Mouse (Mus musculus): Measurements from ENCODE around the gene Gm13090. TPM values are rescaled to one million over a fixed set of nuclear protein-coding genes. Genes with fewer than 3 reads are reported as not detected.

Gm13090 gene
- not detected for total RNA-seq (2021)

DNA sequence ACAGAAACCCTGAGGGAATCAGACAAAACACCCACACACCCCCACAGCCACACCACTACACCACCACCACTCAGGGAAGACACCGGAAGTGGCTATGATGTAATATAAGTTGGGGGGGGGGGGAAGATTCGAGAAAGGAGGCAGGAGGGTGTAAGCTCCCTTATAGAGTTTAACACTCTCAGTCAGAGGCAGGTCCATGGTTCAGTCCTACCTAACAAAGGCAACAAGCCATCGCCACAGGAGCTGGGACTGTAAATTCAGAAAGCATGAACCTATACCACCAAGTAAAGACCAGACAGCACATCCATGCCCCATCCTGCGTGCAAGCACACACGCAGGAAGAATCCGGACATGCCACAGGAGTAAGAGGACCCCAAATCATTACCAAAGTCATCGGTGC is at the start of gene Gm13090:
TSS of gene Gm13090 (plus strand) at position 301 of the 400 bp plus-strand sequence.
- DNase-seq: no peak

DNA sequence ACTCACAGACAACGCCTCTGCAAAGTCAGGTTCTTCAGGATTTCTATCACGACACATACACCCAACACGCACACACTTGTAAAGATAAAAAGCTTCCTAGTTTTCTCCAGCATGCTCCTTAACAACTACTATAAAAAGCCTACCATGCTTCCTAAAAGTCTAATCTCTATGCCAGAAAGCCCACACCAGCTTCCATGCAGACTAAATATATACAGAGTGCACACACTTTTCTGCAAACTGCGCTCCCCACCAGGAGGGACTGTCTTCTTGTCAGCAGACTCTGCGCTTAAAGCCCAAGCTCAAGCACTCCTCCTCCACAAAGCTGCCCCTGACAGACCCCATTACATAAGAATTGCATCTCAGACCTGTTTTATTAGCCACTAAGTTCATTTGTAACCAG is 47.9 kb upstream of the Gm13090 start:
- no peak for DNase-seq

DNA sequence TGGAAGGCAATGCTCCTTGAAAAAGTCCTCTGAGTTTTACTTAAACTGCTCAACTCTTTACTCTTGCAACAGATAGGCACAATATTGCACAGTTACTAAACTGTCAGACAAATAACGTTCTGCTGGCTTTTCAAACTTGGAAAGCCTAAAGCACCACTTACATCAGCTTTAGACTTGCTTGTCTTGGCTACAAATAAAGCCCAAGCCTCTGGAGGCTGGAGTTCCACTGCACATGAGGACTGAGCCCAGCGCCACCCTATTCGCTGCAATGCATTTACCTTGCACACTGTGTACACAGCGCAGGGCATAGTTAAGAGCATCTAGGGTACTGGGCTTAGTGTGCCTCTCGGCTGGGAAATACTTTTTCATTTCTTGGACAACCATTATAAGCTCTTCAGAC is 46.1 kb upstream of the Gm13090 start:
- peak in 1 of 2 experiments; percentile 23 for DNase-seq

DNA sequence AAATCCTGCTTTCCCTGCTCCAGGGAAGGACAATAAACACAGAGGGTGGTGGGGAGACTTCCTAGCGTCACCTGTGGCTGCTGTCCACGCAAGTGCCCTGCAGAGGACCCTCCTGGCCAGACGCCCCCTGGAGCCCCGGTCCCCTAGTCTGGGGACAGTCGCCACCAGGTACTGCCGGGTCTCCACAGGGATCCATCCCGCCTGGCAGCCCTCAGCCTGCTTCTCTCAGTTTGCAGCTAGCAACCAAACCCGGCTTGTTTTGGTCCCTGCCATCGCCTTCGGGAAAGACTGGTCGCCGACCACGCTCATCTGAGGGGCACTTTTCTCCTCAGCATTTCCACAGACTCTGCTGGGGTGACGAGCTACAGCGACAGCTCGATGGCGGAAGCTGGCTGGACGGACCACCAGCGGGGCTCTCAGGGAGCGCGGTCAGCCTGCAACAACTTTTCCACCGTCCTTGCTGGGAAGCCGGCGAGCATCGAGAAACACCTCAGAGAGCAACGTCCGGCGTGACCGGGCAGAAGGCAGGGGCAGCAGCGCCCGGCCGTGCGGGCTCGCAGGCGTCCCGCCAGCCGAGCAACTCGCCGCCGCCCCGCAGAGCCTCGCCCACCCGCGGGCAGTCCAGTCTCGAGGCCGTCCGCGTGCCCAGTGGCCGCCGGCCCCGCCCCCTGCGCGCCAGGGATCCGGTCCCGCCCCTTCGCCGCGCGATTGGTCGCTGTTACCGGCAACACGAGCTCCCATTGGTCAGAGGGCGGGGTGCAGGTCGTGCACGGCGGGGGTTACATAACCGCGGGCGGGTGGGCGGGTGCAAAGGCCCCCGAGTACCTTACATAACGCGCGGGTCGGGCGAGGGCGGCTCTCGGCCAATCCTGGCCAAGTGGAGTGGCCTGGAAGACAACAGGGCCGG is 45.1 kb upstream of the Gm13090 start, which contains the start of gene Per3:
TSS of gene Per3 (minus strand) at position 629 of the 907 bp plus-strand sequence.
- peak; percentile 97 for DNase-seq

DNA sequence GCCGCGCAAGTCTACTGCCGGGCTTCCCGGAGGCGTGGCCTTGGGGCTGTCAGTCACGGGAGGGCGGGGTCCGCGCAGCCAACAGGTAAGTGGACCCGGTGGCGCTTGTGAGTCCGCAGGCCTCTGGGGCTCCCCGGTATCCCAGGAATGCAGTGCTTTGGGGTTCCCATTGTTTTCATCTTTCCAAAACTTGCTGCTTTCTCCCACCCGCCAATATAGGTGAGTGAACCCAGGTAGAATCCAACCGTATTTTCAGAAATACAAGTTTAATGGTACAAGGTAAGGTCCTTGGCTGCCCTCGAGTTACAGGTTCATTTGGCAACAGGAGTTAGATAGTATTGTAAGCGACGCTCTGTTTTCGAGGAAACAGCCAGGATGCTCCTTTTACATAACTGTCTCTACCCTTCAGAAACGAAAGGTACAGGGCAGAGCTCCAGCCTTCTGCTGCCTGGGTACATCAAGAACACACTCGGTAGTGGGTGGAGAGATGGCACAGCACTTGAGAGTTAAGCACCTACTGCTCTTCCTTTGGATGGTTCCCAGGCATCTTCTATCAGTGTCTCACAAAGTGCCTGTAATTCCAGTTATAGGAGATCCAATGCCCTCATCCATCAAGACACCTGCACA is 44.3 kb upstream of the Gm13090 start:
- peak; percentile 50 to 54 for DNase-seq

DNA sequence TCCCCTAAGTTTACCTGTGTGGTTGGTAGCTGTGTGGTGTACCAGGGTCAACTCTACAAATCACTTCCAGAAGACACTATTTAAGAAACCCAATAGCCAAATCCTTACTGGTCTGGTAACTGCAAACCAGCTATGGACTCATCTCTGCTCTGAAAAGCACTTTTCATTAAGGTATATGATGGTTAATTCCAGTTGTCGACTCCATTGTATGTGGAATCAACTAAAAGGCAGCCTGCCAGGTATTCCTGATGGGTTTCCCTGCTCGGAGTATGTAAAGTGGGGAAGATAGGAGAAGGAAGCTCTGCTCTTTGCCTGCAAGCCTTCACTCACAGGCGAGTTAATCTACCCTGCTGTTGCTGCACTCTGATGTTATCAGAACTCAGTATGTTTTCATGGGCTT is 42.8 kb upstream of the Gm13090 start:
- no peak for DNase-seq

DNA sequence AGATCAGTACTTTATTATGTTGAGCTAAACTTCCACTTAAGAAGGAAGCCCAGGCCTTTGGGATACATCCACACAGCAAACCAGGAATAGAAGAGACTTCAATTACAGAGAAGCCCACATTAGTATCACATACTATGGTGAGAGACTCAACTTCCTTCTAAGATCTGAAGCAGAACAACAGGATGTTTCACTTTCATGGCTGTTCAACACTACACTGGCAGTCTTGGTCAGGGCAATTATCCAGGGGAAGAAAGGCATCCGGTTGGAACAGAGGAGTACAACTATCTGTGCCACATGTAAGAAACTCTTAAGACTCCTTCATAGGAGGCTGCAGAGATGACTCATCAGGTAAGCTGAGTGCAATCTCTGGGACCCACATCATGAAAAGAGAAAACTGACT is 38.2 kb upstream of the Gm13090 start:
- no peak for DNase-seq

DNA sequence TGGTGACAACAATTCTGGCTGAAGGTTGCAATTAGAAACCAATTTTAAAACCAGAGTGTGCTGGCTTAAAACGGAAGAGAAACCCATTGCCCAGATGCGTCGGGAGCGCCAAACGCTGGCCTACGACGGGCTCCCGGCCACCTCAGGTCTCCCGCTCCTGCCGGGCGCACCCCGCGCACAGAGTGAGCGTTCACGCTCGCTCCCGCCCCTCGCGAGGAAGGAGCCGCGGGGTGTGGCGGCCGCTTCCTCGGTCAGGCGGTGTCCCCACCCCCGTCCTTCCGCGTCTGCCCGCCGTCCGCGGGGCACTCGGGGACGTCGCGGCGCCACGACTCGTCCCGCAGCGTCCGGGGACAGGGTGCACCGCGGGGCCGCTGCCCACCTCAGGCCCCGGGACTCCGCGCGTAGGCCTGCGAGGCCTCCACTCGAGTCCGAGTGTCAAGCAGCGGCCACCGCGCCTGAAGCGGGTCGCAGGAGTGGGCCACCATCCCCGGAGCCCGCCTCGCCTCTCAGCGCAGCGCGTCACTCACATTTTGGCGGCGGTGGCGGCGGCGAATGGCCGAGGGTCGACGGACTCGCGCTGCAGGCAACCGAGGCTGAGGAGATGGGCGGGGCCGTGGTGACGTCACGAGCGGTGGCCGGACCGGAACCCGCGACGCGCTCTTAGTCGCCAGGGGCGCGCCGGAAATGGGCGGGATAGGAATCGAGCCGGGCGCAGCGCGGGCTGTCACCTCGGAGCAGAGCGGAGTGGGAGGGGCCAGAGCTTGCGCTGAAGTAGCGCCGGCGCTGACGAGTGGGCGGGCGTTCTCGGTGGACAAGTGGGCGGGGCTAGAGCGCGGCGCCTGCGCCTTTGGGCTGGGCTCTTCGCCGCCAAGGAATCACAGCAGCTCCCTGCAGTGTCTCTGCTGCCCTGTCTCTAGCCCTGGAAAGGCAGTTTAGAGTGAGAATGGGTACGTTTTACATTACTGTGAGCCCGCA is 31.7 kb upstream of the Gm13090 start, which contains the start of gene Vamp3:
TSS of gene Vamp3 (minus strand) at position 617 of the 975 bp plus-strand sequence.
- DNase-seq: peak; percentile 98 to 99

DNA sequence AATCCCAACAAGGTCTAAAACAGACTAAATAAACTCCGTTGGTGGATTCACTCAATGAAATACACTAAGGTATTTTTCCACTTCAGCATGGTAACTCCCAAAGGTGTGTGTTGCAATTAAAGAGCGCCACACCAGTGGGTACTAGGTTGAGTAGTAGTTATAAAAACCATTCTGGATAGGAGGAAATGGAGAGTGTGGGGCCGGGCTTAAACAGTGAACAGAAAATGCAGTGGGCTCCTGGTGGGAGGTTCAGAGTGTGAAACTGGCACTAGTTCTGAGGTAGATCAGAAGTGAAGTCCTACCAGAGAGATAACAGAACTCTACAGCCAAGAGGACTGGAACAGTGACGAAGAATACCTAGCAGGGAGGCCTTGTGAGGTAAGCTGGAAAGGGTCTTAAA is 30.7 kb upstream of the Gm13090 start:
- no peak for DNase-seq

DNA sequence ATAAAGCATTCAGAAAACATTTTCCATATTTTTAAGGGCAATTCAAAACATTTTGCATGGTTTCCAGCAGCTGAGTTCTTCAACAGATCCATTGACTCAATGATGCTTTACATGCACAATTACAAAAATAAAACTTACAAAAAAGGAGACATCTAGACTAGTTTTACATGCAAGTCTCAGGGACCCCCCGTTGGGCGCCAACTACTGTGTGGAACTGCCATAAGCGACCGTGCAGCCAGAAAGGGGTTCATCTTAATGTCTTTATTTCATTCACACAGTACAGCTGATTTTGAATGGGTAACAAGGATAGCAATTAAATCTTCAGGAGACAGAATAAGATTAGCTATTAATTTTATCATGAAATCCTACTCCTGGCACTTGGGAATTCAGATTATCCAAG is 29.8 kb upstream of the Gm13090 start:
- DNase-seq: no peak

DNA sequence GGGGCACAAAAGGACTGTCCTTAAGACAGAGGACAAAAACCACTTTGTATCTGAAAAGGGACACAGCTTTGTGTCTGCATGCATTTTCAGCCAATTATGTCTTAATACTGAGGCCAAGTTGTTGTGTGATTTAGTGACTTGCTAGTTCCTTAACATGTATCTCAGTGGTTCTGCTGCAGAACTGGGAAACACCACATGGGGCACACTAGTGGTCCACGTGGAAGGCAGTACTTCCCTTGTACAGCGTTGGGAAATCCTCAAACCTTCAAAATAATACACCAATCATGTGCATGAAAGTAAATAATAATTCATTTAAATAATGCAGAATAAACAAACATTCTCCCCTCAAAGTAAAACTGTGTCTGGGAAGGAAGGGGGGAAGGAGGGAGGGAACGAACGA is 20.6 kb upstream of the Gm13090 start:
- DNase-seq: no peak

DNA sequence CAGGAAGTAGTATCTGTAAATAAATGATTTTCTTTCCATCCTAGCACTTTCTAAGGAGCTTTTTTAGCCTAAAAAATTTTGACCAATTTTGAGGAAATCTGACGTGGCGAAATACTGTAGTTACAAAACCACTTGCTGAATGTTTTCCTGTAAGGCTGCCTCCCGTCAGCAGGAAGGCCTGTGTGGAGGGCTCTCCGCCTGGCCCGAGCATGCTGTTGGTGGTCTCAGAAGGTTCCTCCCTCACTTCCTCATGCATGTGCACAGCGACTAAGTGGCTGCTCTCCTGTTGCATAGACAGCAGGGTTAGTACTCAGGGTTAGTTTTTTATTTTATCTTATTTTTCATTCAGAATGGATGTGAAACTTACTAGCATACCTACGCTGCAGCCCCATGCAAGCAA is 18.4 kb upstream of the Gm13090 start:
- no peak for DNase-seq

DNA sequence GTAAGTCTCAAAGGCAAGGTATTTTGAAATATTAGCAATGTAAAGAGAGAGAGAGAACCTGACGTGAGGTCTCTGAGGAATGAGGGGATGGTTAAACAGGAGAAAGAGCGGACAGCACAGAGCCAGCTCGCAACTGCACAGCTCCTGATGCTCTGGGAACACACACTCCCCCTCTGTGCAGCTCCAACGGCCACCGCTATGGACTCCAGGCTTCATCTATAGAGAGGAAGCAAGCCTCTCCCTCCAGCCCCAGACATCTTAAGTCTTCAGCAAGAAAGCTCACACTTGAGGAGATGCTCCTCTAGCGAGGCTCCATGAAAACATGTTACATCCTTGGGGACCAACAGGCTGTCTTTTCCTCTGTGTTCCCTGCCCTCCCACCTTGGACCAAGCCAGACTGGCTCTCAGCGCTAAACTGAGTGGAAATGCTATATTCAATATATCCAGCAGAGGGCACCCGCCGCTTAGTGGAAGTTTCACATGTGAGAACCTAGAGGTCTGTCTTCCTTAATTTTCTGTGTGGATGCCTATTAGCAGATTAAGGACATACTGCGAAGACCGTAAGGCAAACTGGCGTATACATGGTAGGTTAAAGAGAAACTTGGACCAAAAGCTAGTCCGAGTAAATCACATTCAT is 16.1 kb upstream of the Gm13090 start:
- peak; percentile 60 to 74 for DNase-seq

DNA sequence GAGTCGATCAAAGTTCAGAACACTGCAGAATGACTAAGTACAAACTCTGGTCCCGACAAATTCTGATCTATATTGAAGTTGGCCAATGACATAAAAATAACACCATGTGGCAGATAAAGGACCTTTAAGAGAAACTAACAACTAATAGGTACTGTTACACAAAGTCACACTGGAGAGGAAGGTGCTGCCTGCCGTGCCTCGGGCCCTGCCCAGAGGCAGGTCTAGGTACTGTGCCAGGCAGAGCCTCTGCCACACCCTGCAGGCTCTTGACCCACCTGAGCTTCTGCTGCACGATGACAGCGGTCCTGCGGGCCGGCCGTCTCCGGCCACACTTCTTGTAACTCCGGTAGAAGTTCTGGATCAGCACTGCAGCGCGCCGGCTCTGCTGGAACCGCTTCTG is 14.6 kb upstream of the Gm13090 start:
- no peak for DNase-seq

DNA sequence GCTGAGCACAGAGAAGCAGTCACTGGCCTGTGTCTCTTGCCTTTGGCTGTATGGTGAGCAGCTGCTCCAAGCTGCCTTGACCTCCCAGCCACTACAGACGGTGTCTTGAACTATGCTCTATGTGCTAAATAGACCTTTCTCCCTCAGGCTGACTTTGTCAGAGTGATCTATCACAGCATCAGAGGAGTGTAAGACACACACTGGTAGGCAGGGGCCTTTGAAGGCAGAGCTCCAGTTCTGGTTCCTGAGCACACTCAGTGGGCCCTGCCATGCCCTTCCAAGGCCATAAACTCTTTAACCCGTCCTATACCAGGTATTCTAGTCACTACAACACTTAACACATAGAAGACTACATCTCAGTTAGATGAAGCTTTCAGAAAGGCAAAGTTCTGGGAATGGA is 8.0 kb upstream of the Gm13090 start:
- DNase-seq: no peak

DNA sequence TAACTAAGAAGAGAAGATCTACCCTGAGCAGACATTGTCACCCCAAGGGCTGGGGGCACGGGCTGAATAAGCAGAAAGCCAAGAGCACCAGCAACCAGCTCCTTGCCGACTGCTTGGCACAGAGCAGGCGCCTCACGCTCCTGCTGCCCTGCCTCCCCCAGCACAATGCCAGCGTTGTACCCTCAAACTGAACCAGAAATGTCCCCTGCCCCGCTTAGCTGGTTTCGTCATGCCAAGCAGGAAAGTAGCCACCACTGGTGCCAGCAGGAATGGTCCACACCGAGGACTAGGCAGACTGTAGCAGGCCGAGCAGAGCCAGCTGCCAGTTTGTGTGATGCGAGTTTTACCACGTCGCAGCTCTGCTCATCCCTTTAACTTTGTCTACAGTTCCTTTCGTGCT is 7.4 kb upstream of the Gm13090 start:
- DNase-seq: no peak

DNA sequence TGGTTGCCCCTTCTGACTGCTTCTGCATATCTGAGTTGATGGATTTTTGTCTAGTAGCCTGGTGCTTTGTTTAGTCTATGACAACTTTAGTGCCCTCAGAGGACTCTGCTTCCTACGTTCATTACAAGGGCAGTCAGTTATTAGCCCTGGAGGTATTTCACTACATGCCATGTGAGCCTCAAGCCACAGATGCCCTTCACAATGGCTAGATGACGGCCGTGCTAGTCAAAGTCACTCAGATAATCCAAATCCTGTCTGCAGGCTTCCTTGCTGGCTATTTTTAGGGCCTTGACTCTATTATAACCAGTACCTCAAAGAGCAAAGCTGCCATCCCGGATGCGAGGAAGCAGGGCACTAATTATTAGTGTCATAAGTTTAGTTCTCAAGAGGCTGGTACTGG is 6.3 kb upstream of the Gm13090 start:
- DNase-seq: no peak

DNA sequence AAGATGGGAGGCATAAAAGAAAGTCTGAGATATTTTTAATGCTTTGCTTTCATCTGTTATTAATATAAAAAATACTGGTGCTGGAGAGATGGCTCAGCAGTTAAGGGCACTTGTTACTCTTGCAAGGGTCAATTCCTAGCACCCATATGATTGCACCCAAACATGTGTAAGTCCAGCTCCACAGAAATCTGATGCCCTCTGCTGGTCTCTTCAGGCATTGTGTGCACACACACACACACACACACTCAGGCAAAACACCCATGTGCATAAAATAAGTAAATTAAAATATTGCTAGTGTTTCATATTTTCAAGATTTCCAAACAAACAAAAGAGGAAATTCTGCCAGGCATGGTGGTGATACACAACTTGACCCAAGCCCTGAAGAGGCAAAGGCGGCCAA is 2.0 kb upstream of the Gm13090 start:
- no peak for DNase-seq

DNA sequence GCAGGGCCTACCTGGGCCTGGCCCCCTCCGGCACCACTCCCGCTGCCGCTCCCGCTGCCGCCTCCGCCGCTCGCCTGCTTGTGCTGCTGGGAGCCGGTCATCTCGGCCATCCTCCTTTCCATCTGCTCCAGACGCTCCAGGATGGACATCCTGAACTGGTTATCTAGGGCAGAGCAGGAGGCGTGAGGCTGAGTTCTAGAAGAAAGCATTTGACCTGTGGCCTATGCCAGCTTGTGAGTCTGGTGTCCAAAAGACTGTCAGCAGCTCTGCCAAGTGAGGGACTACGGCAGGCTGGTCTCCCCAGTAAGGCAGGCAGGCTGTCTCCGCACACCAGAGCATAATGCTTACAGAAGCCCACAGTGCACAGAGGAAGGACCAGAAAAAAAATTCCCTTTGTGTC is 551 bp upstream of the Gm13090 start:
- DNase-seq: no peak

DNA sequence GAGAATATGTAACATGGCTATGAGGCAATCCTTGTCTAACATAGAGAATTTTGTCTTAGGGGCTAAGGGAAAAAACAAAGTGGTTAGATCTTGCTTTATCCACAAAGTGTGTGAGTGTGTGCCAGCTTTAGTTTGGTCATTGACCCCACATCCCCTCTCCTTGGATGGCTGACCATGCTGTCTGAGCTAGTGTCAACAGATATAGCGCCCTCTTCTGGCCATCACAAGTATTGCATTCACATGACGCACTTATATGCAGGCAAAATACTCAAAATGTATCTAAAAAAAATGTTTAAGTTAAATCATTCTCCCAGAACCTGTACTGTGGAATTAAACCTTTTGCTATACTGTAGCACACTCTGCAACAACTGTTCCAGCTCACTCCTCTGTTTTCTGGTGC is 5.8 kb downstream of the Gm13090 start:
- DNase-seq: no peak

DNA sequence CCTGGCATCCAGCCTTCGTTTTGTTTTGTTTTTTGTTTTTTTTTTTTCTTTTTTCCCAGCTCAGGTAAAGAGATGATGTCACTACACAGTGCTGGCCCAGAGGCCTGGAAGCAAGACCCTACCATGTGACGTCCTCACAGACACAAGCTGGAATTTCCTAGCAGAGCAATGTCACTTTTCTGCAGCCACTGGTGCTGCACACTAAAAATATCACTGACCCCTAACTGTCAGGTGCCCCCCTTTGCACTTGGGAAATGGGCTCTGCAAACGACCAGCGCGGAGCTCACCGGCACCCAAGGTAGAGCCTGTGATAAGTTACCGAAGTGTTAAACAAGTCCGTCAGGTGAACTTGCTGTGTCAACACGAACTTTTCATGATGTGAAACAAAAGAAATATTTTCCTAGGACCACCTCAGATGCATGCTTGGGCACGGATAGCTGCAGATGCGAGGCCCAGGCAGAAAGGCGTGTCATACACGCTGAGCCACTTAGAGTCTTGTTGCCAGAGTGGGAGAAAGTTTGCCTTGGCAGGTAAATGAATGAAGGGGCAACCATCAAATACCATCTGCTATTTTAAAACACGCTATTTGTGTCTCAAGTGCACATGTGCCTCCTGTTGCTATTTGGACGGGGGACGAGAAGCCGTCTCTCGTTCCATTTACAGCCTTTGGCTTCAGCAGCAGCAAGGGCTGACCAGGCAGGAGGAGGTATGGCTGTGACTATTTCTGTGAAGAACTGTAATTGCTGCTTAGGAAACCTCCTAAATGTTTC is 7.1 kb downstream of the Gm13090 start:
- no peak for DNase-seq

DNA sequence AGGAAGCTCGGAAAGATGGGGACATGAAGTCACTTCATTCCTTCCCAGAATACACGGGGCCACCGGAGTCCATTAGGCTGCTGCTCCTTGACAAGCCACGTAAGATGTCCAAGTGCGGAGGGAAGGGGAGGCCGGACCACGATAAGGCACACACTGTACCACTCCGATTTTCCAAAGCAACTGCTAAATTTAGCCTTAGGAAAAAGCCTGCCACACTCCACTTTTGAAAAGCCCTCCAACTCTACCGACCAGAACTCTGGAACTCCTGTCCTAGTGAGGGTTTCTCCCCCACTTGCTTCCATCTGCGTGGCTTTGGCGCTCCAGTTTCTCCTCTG is 7.7 kb downstream of the Gm13090 start:
- DNase-seq: no peak
